Mouse (Mus musculus) brain, embryonic 14.5 days (tissue): ENCODE measurements around the gene Rnpep.

Experiments
- CTCF ChIP-seq: fragments of 200-500 bp; IDR thresholded peaks from 2 replicates; pipeline ENCODE4 v1.5.1; 2012; ENCODE audit warnings: inconsistent platforms, mild to moderate bottlenecking, moderate library complexity, borderline replicate concordance; ENCODE audit not compliant: insufficient read depth, insufficient read length; ENCODE audit errors: extremely low read depth
- POLR2A ChIP-seq: fragments of 200-500 bp; IDR thresholded peaks from 2 replicates; pipeline ENCODE4 v1.6.1; 2012; ENCODE audit warnings: mild to moderate bottlenecking, inconsistent platforms, borderline replicate concordance; ENCODE audit not compliant: poor library complexity, insufficient read depth, insufficient read length, severe bottlenecking; ENCODE audit errors: extremely low read depth

- TF ChIP-seq CTCF (no peak), POLR2A (no peak)
Measured at GRCm38 (mm10) chr1:135290908-135291307, 7.0 kb upstream of the Rnpep start.
